Mouse (Mus musculus): Measurements from ENCODE around the gene Pdxdc1.
"Not testable (repeated sequence)": the region's sequence is repeated elsewhere in the genome, so short reads cannot be mapped to it uniquely, and the experiment has no call there.

Gene Pdxdc1

DNA sequence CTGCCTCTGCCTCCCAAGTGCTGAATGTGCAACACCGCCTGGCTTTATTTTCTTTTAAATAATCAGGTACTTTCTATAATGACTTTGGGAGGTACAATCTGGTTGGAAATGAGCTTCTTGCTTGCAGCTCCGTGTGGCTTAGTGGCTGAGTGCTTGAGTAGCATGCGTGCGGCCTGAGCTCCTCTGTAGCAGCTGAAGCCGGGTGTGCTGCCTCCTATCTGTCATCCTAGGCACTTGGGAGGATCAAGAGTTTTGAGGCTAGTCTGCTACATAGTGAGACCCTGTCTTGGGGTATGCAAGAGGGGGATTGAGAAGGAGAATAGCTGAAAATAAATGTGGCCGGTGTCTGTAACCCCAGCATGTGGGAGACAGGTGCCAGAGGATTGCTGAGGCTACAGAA lies 90.8 kb downstream of the Pdxdc1 start:
- DNase-seq = no peak

DNA sequence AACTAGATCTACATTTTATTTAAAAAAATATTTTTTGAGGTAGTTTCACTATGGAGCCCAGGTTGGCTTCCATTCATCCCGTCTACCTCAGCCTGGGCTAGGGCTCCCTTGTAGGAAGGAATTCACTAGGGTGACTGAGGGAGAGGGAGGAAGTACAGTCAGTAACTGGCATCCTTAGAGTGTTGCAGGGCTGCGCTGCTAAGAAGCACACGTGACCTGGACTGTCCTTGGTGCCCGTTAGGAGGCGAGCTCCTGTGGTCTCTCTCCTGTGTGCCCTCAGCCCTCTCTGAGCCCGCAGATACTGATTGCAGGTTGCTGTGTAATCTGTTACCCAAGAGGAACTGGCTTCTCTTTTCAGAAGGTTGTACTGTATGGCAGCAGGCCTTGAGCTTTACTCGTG lies 94.5 kb downstream of the Pdxdc1 start:
- no peak for DNase-seq

DNA sequence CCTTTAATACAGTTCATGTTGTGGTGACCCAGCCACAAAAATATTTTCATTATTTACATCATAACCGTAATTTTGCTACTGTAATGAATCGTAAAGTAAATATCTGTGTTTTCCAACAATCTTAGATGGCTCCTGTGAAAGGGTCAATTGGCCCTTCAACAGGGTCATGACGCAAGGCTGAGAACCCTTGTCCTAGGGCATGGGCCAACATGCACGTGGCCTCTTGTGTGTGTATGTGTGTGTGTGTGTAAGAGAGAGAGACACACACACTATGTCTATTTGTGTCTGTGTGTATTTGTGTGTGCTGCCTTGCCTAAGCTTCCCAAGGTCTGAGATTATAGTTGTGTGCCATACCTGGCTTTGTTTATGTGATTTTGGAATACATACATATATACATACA lies 95.3 kb downstream of the Pdxdc1 start:
- DNase-seq = no peak

GRCm38 (mm10) chr16:13804666-13805065 lies 98.3 kb downstream of the Pdxdc1 start:
- no peak for DNase-seq

DNA sequence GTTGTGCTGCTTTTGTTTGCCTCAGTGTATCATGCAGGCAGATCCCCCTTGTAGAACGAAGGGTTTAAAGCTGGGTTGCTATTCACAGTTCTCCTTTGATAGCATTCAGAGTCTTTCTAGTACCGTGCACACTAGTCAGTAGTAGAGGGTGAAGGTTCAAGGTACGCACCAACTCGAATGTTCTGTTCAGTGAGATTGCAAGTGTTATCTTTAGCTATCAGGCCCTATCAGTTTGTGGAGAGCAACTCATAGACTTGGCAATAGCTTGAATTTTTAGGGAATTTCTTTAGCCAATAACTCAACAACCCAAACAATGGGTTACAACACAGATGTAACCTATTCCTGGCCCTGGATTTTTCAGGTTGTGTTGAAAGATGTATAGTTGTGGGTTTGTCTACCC lies 101.7 kb downstream of the Pdxdc1 start:
- DNase-seq = no peak

DNA sequence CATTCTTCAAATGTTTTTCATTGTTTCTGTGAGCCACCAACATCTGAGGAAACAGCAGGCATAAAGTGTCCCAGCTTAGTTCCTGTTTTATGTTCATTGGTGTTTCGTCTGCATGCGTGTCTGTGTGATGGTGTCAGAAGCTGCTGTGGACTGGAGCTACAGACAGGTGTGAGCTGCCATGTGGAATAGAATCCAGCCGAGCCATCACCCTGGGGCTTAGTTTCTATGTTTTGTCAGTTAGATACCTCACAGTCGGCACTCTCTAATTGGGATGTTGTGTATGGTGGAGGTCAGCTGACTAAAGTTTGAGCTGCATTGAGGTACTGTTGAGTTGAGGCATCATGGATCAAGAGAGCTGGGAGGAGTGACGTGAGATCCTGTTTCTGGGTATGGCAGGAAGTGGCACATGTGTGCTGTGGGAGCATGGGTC lies 106.2 kb downstream of the Pdxdc1 start:
- DNase-seq = peak; percentile 3

GRCm38 (mm10) chr16:13793441-13793840 lies 109.5 kb downstream of the Pdxdc1 start:
- not testable (repeated sequence) for DNase-seq

- no peak for DNase-seq
These were observed 117.0 kb downstream of the Pdxdc1 start for GRCm38 (mm10) chr16:13785932-13786331.
